Mouse (Mus musculus): ENCODE measurements around the gene Olfr918. TPM values are rescaled to one million over a fixed set of nuclear protein-coding genes. Genes with fewer than 3 reads are reported as not detected.

The Olfr918 gene
- polyA plus RNA-seq (2021; fragmentation: Nextera tagmentation): not detected in 2 replicates
- long read RNA-seq, experiment 1: 0 reads
- long read RNA-seq, experiment 2: 0 reads

DNA sequence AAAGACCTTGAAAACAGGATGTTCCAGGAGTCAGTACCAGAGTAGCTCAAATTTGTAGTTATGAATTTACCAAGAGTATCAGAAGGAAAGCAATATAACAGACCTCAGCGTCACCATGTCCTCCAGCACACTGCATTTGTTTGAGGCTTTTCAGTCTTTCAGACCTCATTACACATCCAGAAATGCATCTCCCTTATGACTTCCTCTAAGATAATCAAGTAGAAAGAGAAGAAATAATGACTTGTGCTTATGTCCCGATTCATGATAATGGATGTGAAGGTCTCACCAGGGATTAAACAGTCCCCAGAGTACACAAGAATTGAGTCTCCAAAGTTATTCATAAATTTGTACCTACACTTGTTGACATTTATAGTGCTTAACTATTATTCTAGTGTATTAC, at the start of gene Olfr918:
Gene Olfr918, minus strand, starts transcription at position 101 of the 400 bp plus-strand sequence.

DNA sequence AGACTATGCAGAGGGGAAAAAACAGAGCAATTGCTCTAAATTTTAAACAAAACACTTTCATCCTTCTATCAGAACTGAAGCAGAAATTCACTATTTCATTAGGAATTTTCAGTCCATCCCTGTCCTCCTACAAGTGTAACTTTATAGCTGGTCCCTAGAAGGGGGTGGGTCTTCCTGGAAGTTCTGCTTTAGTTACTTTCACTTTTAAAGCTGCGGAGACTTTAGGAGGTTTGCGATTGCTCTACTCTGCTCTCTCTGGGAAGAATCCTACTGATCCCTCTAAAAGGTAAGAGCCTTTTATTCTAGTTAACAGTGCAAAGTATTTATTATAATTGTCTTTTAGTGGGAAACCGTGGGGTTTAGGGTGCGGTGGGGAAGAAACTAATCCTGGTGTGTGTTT, 43.7 kb upstream of the Olfr918 start, which contains the start of gene Vwa5a:
Gene Vwa5a, plus strand, starts transcription at position 167 of the 400 bp plus-strand sequence.

DNA sequence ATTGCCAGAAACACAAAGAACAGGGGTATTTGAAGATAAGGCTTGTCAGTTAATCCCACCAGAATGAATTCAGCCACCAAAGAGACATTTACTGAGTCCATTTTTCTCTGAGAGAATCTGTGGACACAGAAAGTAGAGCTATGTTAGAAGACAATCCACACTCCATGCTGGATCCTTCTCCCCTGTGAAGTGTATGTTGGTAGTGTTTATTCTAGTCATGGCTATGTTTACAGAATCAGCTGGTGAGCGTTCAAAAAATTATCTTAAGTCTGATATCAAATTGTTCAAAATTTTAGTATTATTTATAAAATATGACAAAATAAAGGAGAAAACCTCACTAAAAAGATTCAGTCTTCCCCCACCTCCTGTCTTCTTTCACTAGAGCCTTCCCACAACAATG, 8.7 kb downstream of the Olfr918 start, which contains the start of gene Olfr917:
Gene Olfr917, minus strand, starts transcription at position 101 of the 400 bp plus-strand sequence.

DNA sequence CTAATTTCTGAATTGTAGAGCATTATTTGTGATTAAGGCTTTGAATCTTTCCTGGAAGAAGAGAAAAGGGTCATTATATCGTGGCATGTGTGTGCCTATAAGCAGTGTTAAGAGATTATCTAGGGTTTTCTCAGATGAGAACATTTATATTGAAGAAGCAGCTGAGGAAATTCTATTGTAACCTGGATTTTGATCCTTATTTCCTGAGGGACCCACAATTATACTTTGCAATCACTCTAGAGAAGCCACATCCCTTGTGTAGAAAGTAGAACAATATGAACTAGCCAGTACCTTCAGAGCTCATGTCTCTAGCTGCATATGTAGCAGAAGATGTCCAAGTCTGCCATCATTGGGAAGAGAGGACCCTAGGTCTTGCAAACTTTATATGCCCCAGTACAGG, 14.6 kb downstream of the Olfr918 start, which contains the start of gene Olfr916:
Gene Olfr916, minus strand, starts transcription at position 101 of the 400 bp plus-strand sequence.

Other genes with a start within 250 kb of the Olfr918 start
- not detected in 2 replicates for gene Olfr901, start 245.1 kb downstream of the Olfr918 start, polyA plus RNA-seq (2021; fragmentation: Nextera tagmentation)
- not detected in 2 replicates for gene Olfr902, start 226.9 kb downstream of the Olfr918 start, polyA plus RNA-seq (2021; fragmentation: Nextera tagmentation)
- not detected in 2 replicates for gene Olfr904, start 211.5 kb downstream of the Olfr918 start, polyA plus RNA-seq (2021; fragmentation: Nextera tagmentation)
- not detected in 2 replicates for gene Olfr905, start 203.5 kb downstream of the Olfr918 start, polyA plus RNA-seq (2021; fragmentation: Nextera tagmentation)
- not detected in 2 replicates for gene Olfr906, start 187.5 kb downstream of the Olfr918 start, polyA plus RNA-seq (2021; fragmentation: Nextera tagmentation)
- gene Olfr907, start 178.8 kb downstream of the Olfr918 start, polyA plus RNA-seq (2021; fragmentation: Nextera tagmentation): not detected in 2 replicates
- gene Olfr911-ps1, start 153.0 kb downstream of the Olfr918 start, polyA plus RNA-seq (2021; fragmentation: Nextera tagmentation): not detected in 2 replicates
- gene Olfr910, start 136.8 kb downstream of the Olfr918 start, polyA plus RNA-seq (2021; fragmentation: Nextera tagmentation): not detected in 2 replicates
- gene Olfr912, start 94.4 kb downstream of the Olfr918 start, polyA plus RNA-seq (2021; fragmentation: Nextera tagmentation): not detected in 2 replicates
- gene Olfr913, start 81.8 kb downstream of the Olfr918 start, polyA plus RNA-seq (2021; fragmentation: Nextera tagmentation): not detected in 2 replicates
- gene Olfr914, start 69.5 kb downstream of the Olfr918 start, polyA plus RNA-seq (2021; fragmentation: Nextera tagmentation): not detected in 2 replicates
- gene Olfr916, start 14.7 kb downstream of the Olfr918 start, polyA plus RNA-seq (2021; fragmentation: Nextera tagmentation): not detected in 2 replicates
- gene Olfr917, start 8.8 kb downstream of the Olfr918 start, polyA plus RNA-seq (2021; fragmentation: Nextera tagmentation): not detected in 2 replicates
- gene Olfr919, start 29.1 kb upstream of the Olfr918 start, polyA plus RNA-seq (2021; fragmentation: Nextera tagmentation): not detected in 2 replicates
- 4.6 and 5.1 TPM in 2 replicates for gene Vwa5a, start 43.7 kb upstream of the Olfr918 start, polyA plus RNA-seq (2021; fragmentation: Nextera tagmentation)
- not detected in 2 replicates for gene Olfr920, start 77.7 kb upstream of the Olfr918 start, polyA plus RNA-seq (2021; fragmentation: Nextera tagmentation)
- not detected in 2 replicates for gene Olfr921, start 98.5 kb upstream of the Olfr918 start, polyA plus RNA-seq (2021; fragmentation: Nextera tagmentation)
- not detected in 2 replicates for gene Olfr922, start 140.0 kb upstream of the Olfr918 start, polyA plus RNA-seq (2021; fragmentation: Nextera tagmentation)
- not detected in 2 replicates for gene Olfr923, start 151.9 kb upstream of the Olfr918 start, polyA plus RNA-seq (2021; fragmentation: Nextera tagmentation)
- not detected in 2 replicates for gene Olfr924, start 169.8 kb upstream of the Olfr918 start, polyA plus RNA-seq (2021; fragmentation: Nextera tagmentation)
- gene Olfr26, start 180.5 kb upstream of the Olfr918 start, polyA plus RNA-seq (2021; fragmentation: Nextera tagmentation): not detected in 2 replicates
- gene Olfr926, start 202.5 kb upstream of the Olfr918 start, polyA plus RNA-seq (2021; fragmentation: Nextera tagmentation): not detected in 2 replicates

All from left cerebral cortex, adult 6 months (tissue).